8 mouse cellular contexts compared by ENCODE assay signal in the genomic region with DNA sequence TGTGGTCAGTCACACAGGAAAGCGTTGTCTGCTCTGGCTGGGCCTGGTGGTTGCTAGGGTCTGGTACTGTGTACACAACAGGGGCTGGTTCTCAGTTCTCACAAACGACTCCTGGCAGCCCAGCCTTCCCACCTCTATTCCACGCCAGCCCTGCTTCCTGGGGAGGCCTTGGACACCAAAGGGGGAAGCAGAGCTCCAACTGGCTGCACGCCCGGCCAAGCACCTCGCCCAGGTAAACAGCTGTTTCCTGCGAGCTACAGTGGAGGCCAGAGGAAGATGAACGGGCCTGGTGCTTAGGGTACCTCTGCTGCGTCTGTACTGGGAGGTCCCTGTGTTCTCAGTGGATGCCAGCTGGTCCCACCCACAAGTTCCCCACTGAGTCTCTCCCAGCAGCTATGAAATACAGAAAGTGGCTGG. TPM values are rescaled to one million over a fixed set of nuclear protein-coding genes. Genes with fewer than 3 reads are reported as not detected.
DNase-seq lines count a peak whose midpoint lies in the region; ATAC-seq lines count a peak whose summit lies in the region.

No protein-coding gene starts in this region.

- H3K9me3 ChIP-seq in midbrain, embryonic 14.5 days (ENCODE audit: control insufficient read depth, low read length) = no peaks in the 10 kb centered on the region

- ATAC-seq in midbrain, embryonic 14.5 days (ENCODE audit: low FRiP score, low TSS enrichment) = no peak
- ATAC-seq in inflammation-experienced regulatory T-cells, adult 6 months = no peak

- no peak overlapping the region for H3K4me3 ChIP-seq in midbrain, embryonic 14.5 days (replicated peaks; ENCODE audit: low read depth, low read length)

- peaks cover 17% of the 10 kb centered on the region for H3K4me1 ChIP-seq in midbrain, embryonic 14.5 days (ENCODE audit: control insufficient read depth, insufficient read depth, low read length)

- H3K4me2 ChIP-seq in midbrain, embryonic 14.5 days (ENCODE audit: low read length) = no peak overlapping the region

- H3K9ac ChIP-seq in midbrain, embryonic 14.5 days (replicated peaks; ENCODE audit: low read length) = 0 out of 2 replicates have a peak overlapping the region, but pooled peaks have one; percentile 16

- 65% methylated on average over 9 of the region's 9 CpGs for WGBS in midbrain, embryonic 14.5 days

- DNase-seq in cerebellum, adult 11-12 months = peak; percentile 73
- no peak for DNase-seq in cerebellum, postnatal 4 days (ENCODE audit: low spot score in 2 of 2)
- DNase-seq in retina, embryonic 14.5 days (ENCODE audit: low spot score) = peak; percentile 17
- DNase-seq in retina, postnatal 1 day = no peak
- DNase-seq in layer of hippocampus, postnatal 14 days (ENCODE audit: low spot score in 2 of 2) = peak; percentile 46 to 69
- peak; percentile 6 for DNase-seq in midbrain, embryonic 14.5 days
- no peak for DNase-seq in liver

- no peaks in the 10 kb centered on the region for H3K27me3 ChIP-seq in midbrain, embryonic 14.5 days (ENCODE audit: control insufficient read depth, insufficient read depth, low read length)

- peaks cover 12% of the 10 kb centered on the region for H3K36me3 ChIP-seq in midbrain, embryonic 14.5 days (ENCODE audit: control insufficient read depth, insufficient read depth, low read length)

- peak overlapping the region; percentile 67 for H3K27ac ChIP-seq in midbrain, embryonic 14.5 days (replicated peaks; ENCODE audit: low read depth, low read length)

RNA-seq across cellular contexts. Expression of a gene that starts 29.9 kb away (rescaled TPM):
- total RNA-seq in layer of hippocampus, postnatal 14 days (2021) = 100 to 1,000 TPM; 128 to 135 TPM
- 43.9 and 51.7 TPM in 2 replicates for polyA plus RNA-seq in midbrain, embryonic 14.5 days (2014; fragmentation: Nextera tagmentation; extraction: Ambion mirVana)
- 1 to 10 TPM; 5.0 to 8.7 (median 7.2) TPM for polyA plus RNA-seq in inflammation-experienced regulatory T-cells, adult 6 months (2017; shearing (Covaris generic))

RNA-seq across cellular contexts. Expression of a gene that starts 36.1 kb away (rescaled TPM):
- under 1 TPM; 0.21 to 0.30 TPM for total RNA-seq in layer of hippocampus, postnatal 14 days (2021)
- 0.47 TPM in 1 of 2 replicates, not detected in the other for polyA plus RNA-seq in midbrain, embryonic 14.5 days (2014; fragmentation: Nextera tagmentation; extraction: Ambion mirVana)
- polyA plus RNA-seq in inflammation-experienced regulatory T-cells, adult 6 months (2017; shearing (Covaris generic)) = under 1 TPM in 2 of 3 experiments, not detected in 1; 0.24 to 0.40 TPM

RNA-seq across cellular contexts. Expression of a gene that starts 56.4 kb away (rescaled TPM):
- total RNA-seq in layer of hippocampus, postnatal 14 days (2021) = 10 to 100 TPM; 50.3 to 54.9 TPM
- polyA plus RNA-seq in midbrain, embryonic 14.5 days (2014; fragmentation: Nextera tagmentation; extraction: Ambion mirVana) = 16.9 and 18.4 TPM in 2 replicates
- 10 to 100 TPM; 13.6 to 17.4 (median 14.2) TPM for polyA plus RNA-seq in inflammation-experienced regulatory T-cells, adult 6 months (2017; shearing (Covaris generic))

Comparison
In these comparisons a context has a peak if more than half of its experiments do, and no peak if none do; other contexts are left out.
1. DNase-seq: peak in cerebellum, adult 11-12 months (single experiment), retina, embryonic 14.5 days (single experiment), layer of hippocampus, postnatal 14 days (2 of 2) and midbrain, embryonic 14.5 days (single experiment); none in cerebellum, postnatal 4 days (0 of 2), retina, postnatal 1 day (single experiment) and liver (single experiment).